Mouse (Mus musculus) heart, embryonic 15.5 days (tissue): ENCODE data around the gene Midn. TPM values are rescaled to one million over a fixed set of nuclear protein-coding genes. Genes with fewer than 3 reads are reported as not detected.
"Not testable (repeated sequence)": the region's sequence is repeated elsewhere in the genome, so short reads cannot be mapped to it uniquely, and the experiment has no call there.

ENCODE experiments used
- ATAC-seq: fragments of 200-750 bp; cut with Nextera tagmentation; replicated peaks from 2 replicates; pipeline ENCODE4 v1.8.0; 2017; ENCODE audit warnings: low read depth, moderate TSS enrichment; ENCODE audit not compliant: insufficient number of reproducible peaks, insufficient read depth, low FRiP score
- H3K27ac ChIP-seq: fragments of 300-500 bp; sonication (generic); 2 replicates; pipeline ENCODE4 v1.5.1; 2015; ENCODE audit warnings: mild to moderate bottlenecking, inconsistent platforms
- H3K27me3 ChIP-seq: fragments of 300-500 bp; sonication (generic); 2 replicates; pipeline ENCODE4 v1.6.1; 2015; ENCODE audit warnings: inconsistent platforms
- H3K36me3 ChIP-seq: fragments of 300-500 bp; sonication (generic); 2 replicates; pipeline ENCODE4 v1.6.1; 2015; ENCODE audit warnings: mild to moderate bottlenecking, inconsistent platforms
- H3K4me1 ChIP-seq: fragments of 300-500 bp; sonication (generic); replicated peaks from 2 replicates; pipeline ENCODE4 v1.6.1; 2015; ENCODE audit warnings: inconsistent platforms
- H3K4me2 ChIP-seq: fragments of 300-500 bp; sonication (generic); 2 replicates; pipeline ENCODE4 v1.6.1; 2015; ENCODE audit warnings: inconsistent platforms, mild to moderate bottlenecking, moderate library complexity
- H3K4me3 ChIP-seq: fragments of 300-500 bp; sonication (generic); 2 replicates; pipeline ENCODE4 v1.5.1; 2015; ENCODE audit warnings: mild to moderate bottlenecking, inconsistent platforms
- H3K9ac ChIP-seq: fragments of 300-500 bp; sonication (generic); 2 replicates; pipeline ENCODE4 v1.6.1; 2015; ENCODE audit warnings: mild to moderate bottlenecking, inconsistent platforms
- H3K9me3 ChIP-seq: fragments of 300-500 bp; sonication (generic); replicated peaks from 2 replicates; pipeline ENCODE4 v1.6.1; 2016; ENCODE audit warnings: inconsistent platforms
- WGBS: fragments of 180-500 bp; shearing (Covaris S2); methylation state at CpG from one replicate; pipeline ENCODE4 v1.1.7; 2015; ENCODE audit warnings: mixed read lengths; 5-methylcytosine and 5-hydroxymethylcytosine counted together
- polyA plus RNA-seq: library from polyadenylated mRNA; unstranded; fragments of >200 nt; fragmentation: Nextera tagmentation; extraction: Ambion mirVana; gene quantifications from 2 replicates; pipeline ENCODE4 v1.2.1, GENCODE M21; 2015

Gene Midn
- polyA plus RNA-seq, 1 experiment from 2014 or later, result 11.6 TPM

- Histone ChIP-seq H3K4me3 (peak overlapping the region; percentile 47), H3K9ac (peak overlapping the region; percentile 60), H3K27me3 (no peaks in the 10 kb centered on the region), H3K4me2 (peak overlapping the region; percentile 69), H3K9me3 (no peaks in the 10 kb centered on the region), H3K4me1 (peaks cover 94% of the 10 kb centered on the region), H3K27ac (peak overlapping the region; percentile 98), H3K36me3 (peaks cover 18% of the 10 kb centered on the region)
- no peak for ATAC-seq
- WGBS, result 2% methylated on average over 33 of the region's 33 CpGs
These were observed 12.6 kb downstream of the Midn start for GRCm38 (mm10) chr10:80160455-80161371.

GRCm38 (mm10) chr10:80161522-80162242 is 13.6 kb downstream of the Midn start:
- WGBS, result 8% methylated on average over 7 of the region's 7 CpGs
- Histone ChIP-seq H3K4me2 (peak overlapping the region; percentile 69), H3K4me1 (peaks cover 92% of the 10 kb centered on the region), H3K9me3 (no peaks in the 10 kb centered on the region), H3K9ac (peak overlapping the region; percentile 60; the same call in 1 of the 2 replicates), H3K27ac (peak overlapping the region; percentile 98), H3K27me3 (no peaks in the 10 kb centered on the region), H3K4me3 (peak overlapping the region; percentile 47), H3K36me3 (peaks cover 8% of the 10 kb centered on the region)
- ATAC-seq, result no peak; the same call in 1 of the 2 replicates

- Histone ChIP-seq H3K4me1 (peaks cover 92% of the 10 kb centered on the region), H3K36me3 (0 out of 2 replicates have a peak, but pooled peaks cover 3% of the 10 kb centered on the region), H3K27me3 (no peaks in the 10 kb centered on the region), H3K4me2 (no peak overlapping the region), H3K27ac (peak overlapping the region; percentile 98), H3K4me3 (0 out of 2 replicates have a peak overlapping the region, but pooled peaks have one; percentile 47), H3K9me3 (no peaks in the 10 kb centered on the region), H3K9ac (no peak overlapping the region)
- 77% methylated on average over 3 of the region's 3 CpGs for WGBS
- no peak for ATAC-seq
These were observed 14.2 kb downstream of the Midn start for GRCm38 (mm10) chr10:80162243-80162608.

GRCm38 (mm10) chr10:80162716-80163299 is 14.7 kb downstream of the Midn start:
- Histone ChIP-seq H3K4me3 (no peak overlapping the region), H3K36me3 (no peaks in the 10 kb centered on the region), H3K27ac (peak overlapping the region; percentile 98; the same call in 1 of the 2 replicates), H3K27me3 (no peaks in the 10 kb centered on the region), H3K9ac (no peak overlapping the region), H3K9me3 (no peaks in the 10 kb centered on the region), H3K4me2 (no peak overlapping the region), H3K4me1 (peaks cover 87% of the 10 kb centered on the region)
- ATAC-seq, result no peak
- whole genome bisulfite sequencing, result 73% methylated on average over 6 of the region's 6 CpGs

- no peak for ATAC-seq
- H3K4me3 ChIP-seq, result no peak overlapping the region
- H3K27ac ChIP-seq, result peak overlapping the region; percentile 32; the same call in 1 of the 2 replicates
- peaks cover 81% of the 10 kb centered on the region for H3K4me1 ChIP-seq
- H3K27me3 ChIP-seq, result no peaks in the 10 kb centered on the region
- no peaks in the 10 kb centered on the region for H3K9me3 ChIP-seq
- 40% methylated on average over 8 of the region's 8 CpGs for WGBS
- no peak overlapping the region; the same call in 1 of the 2 replicates for H3K9ac ChIP-seq
- peak overlapping the region; percentile 91 for H3K4me2 ChIP-seq
- H3K36me3 ChIP-seq, result no peaks in the 10 kb centered on the region
These were observed 15.6 kb downstream of the Midn start for GRCm38 (mm10) chr10:80163721-80164120.

- no peak for ATAC-seq
- 8% methylated on average over 44 of the region's 44 CpGs for WGBS
- H3K27me3 ChIP-seq, result no peaks in the 10 kb centered on the region
- H3K4me1 ChIP-seq, result peaks cover 81% of the 10 kb centered on the region
- H3K27ac ChIP-seq, result peak overlapping the region; percentile 73
- H3K36me3 ChIP-seq, result no peaks in the 10 kb centered on the region
- peak overlapping the region; percentile 91 for H3K4me2 ChIP-seq
- H3K9ac ChIP-seq, result peak overlapping the region; percentile 57
- peak overlapping the region; percentile 50 for H3K4me3 ChIP-seq
- H3K9me3 ChIP-seq, result no peaks in the 10 kb centered on the region
These were observed 16.3 kb downstream of the Midn start for GRCm38 (mm10) chr10:80164161-80164997.

- peak; percentile 25 for ATAC-seq
- Histone ChIP-seq H3K36me3 (peaks cover 3% of the 10 kb centered on the region), H3K4me3 (peak overlapping the region; percentile 50), H3K9me3 (no peaks in the 10 kb centered on the region), H3K9ac (peak overlapping the region; percentile 57), H3K27ac (peak overlapping the region; percentile 99), H3K4me1 (peaks cover 83% of the 10 kb centered on the region), H3K27me3 (no peaks in the 10 kb centered on the region), H3K4me2 (peak overlapping the region; percentile 91)
- WGBS, result under 1% methylated on average over 17 of the region's 17 CpGs
These were observed 16.9 kb downstream of the Midn start for GRCm38 (mm10) chr10:80164998-80165344.

- Histone ChIP-seq H3K36me3 (peaks cover 9% of the 10 kb centered on the region), H3K4me2 (peak within 1 kb of the TSS; percentile 91), H3K9me3 (no peaks in the 10 kb centered on the region), H3K27me3 (no peaks in the 10 kb centered on the region), H3K9ac (peak within 1 kb of the TSS; percentile 57), H3K27ac (peak within 1 kb of the TSS; percentile 99), H3K4me3 (peak within 1 kb of the TSS; percentile 50), H3K4me1 (peaks cover 79% of the 10 kb centered on the region)
- ATAC-seq, result no peak
- WGBS, result 14% methylated on average over 20 of the region's 20 CpGs
These were observed 17.5 kb downstream of the Midn start, which contains the start of gene Cirbp for GRCm38 (mm10) chr10:80165392-80166128. Gene Cirbp (plus strand): TSS chr10:80165985.

GRCm38 (mm10) chr10:80166136-80166535 is 18.1 kb downstream of the Midn start:
- peaks cover 14% of the 10 kb centered on the region for H3K36me3 ChIP-seq
- peak overlapping the region; percentile 40; the same call in 1 of the 2 replicates for H3K9ac ChIP-seq
- WGBS, result 77% methylated on average over 4 of the region's 4 CpGs
- H3K27ac ChIP-seq, result peak overlapping the region; percentile 99
- not testable (repeated sequence) for ATAC-seq, H3K27me3 ChIP-seq, H3K9me3 ChIP-seq, H3K4me3 ChIP-seq
- peaks cover 73% of the 10 kb centered on the region for H3K4me1 ChIP-seq
- peak overlapping the region; percentile 91 for H3K4me2 ChIP-seq

- Histone ChIP-seq H3K4me3 (peak overlapping the region; percentile 92), H3K9me3 (no peaks in the 10 kb centered on the region)
These were observed 19.5 kb downstream of the Midn start for GRCm38 (mm10) chr10:80167460-80168037.

More at GRCm38 (mm10) chr10:80167460-80168037, 19.5 kb downstream of the Midn start:
- peak overlapping the region; percentile 99 for H3K27ac ChIP-seq
- ATAC-seq, result peak; percentile 92
- H3K9ac ChIP-seq, result peak overlapping the region; percentile 98
- under 1% methylated on average over 55 of the region's 55 CpGs for WGBS
- H3K36me3 ChIP-seq, result peaks cover 25% of the 10 kb centered on the region
- H3K4me1 ChIP-seq, result peaks cover 70% of the 10 kb centered on the region
- H3K4me2 ChIP-seq, result peak overlapping the region; percentile 69
- H3K27me3 ChIP-seq, result no peaks in the 10 kb centered on the region
